Mouse (Mus musculus) erythroblast, adult 5-6 weeks (primary cell): ENCODE data around the gene Golt1b. TPM values are rescaled to one million over a fixed set of nuclear protein-coding genes. Genes with fewer than 3 reads are reported as not detected.
A peak's percentile ranks its signal among the peaks of the same experiment; 100 is the strongest.
"Not testable (repeated sequence)": the region's sequence is repeated elsewhere in the genome, so short reads cannot be mapped to it uniquely, and the experiment has no call there.

Experiments
- ATAC-seq: replicated peaks from 2 replicates; pipeline ENCODE4 v1.8.0; 2016; ENCODE audit warnings: moderate number of reproducible peaks, mild to moderate bottlenecking, moderate TSS enrichment, inconsistent platforms; ENCODE audit not compliant: poor library complexity, low FRiP score, severe bottlenecking
- total RNA-seq, 2 experiments: library from RNA; stranded (forward) in 1 of 2; stranded (reverse) in 1 of 2; fragments of 150-400 nt in 1 of 2; fragments of 200-764, 138-1000 nt in 1 of 2; gene quantifications; 2 replicates each; pipeline versions ENCODE4 v1.2.3 to v1.2.4; 2015 to 2017; ENCODE audit warnings: low replicate concordance in 2 of 2

Golt1b gene
- total RNA-seq (2015; ENCODE audit: low replicate concordance): 6.3 and 13.2 TPM in 2 replicates
- total RNA-seq (2017; ENCODE audit: low replicate concordance): 9.1 and 10.7 TPM in 2 replicates

DNA sequence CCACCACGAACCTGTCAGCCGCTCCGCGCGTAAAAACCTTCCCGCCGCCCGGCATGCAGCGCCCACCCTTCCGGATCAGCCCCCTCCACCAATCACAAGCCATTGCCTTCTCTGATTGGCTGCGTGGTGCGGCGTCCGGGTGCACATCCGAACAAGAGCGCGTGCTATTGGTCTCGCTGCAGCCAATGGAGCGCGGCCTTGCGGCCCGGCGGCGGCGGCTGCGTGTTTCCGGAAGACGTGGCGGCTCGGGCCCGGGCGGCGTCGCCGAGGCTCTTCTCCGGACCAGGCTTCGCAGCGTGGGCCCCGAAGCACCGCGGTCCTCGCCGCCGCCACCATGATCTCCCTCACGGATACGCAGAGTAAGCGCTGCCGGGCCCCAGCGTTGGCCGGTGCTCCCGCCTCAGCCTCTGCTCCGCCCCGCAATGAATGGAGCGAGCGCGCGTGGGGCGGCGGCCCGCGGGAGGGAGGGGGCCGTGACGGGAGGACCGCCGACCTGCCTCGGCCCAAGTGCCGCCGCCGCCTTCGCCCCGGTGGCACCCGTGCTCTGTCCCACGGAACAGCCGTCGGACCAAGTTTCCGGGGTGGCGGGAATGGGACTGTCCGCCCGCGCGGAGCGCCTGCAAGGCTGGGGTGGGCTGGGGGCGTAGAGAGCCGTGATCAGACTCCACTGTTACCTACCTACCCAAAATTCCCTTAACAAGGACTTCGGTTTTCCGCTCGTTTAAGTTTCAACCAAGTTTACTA is at the start of gene Golt1b, which contains the start of gene Recql:
Gene Golt1b (plus strand): TSS at position 211 of the 744 bp plus-strand sequence.
Gene Recql (minus strand): TSS at position 77 of the 744 bp plus-strand sequence.
- ATAC-seq: peak; percentile 98

GRCm38 (mm10) chr6:142338961-142339360 is 48.1 kb upstream of the Golt1b start:
- no peak for ATAC-seq

DNA sequence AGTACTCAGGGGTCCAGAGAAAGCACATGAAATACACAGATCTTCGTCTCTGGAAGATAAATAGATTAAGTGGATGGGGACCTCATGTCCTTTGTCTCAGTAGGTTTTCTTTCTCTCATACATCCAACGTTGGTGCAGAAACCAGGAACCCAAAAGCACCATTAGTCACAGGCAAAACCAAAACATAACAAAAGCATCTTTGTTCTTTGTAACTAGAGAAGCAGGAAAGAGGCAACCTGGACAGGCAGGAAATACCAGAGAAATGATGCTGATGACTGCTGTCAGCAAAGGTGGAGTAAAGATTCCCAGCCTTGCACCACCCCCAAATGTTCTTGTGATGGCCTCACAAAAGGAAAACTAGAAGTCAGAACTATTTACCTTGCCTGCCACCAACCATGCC is 47.4 kb upstream of the Golt1b start:
- no peak for ATAC-seq

GRCm38 (mm10) chr6:142343561-142343960 is 43.5 kb upstream of the Golt1b start:
- no peak for ATAC-seq

DNA sequence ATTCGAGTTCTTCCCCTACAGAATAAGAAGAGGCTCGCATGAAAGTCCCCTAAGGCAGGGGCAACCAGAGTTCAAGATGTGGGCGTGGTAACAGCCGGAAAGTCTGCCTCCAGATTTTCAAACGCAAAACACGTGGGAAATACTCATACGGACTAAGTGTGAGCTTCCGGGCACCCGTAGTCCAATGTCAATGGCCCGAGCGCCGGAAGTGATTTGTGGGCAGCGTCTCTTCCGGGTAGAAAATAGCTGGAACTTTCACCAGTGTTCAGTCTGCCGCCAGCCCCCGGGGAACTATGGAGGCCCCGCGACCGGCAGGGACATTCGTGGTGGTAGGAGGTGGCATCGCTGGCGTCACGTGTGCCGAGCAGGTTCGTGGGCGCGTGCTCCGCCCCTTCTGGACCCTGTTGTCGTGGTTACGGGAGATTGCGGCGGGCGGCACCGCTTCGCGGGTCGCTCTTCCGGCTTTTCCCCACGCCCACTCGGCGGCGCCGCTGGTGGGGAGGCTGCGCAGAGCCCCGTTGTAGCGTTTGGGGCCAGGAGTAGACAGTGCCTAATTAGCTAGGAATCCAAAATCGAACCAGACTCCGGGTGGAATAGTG is 41.5 kb upstream of the Golt1b start, which contains the start of gene Pyroxd1:
Gene Pyroxd1 (plus strand): TSS at position 215 of the 599 bp plus-strand sequence.
- peak; percentile 98 for ATAC-seq

- no peak for ATAC-seq
Measured at GRCm38 (mm10) chr6:142346181-142347110, 40.6 kb upstream of the Golt1b start.

DNA sequence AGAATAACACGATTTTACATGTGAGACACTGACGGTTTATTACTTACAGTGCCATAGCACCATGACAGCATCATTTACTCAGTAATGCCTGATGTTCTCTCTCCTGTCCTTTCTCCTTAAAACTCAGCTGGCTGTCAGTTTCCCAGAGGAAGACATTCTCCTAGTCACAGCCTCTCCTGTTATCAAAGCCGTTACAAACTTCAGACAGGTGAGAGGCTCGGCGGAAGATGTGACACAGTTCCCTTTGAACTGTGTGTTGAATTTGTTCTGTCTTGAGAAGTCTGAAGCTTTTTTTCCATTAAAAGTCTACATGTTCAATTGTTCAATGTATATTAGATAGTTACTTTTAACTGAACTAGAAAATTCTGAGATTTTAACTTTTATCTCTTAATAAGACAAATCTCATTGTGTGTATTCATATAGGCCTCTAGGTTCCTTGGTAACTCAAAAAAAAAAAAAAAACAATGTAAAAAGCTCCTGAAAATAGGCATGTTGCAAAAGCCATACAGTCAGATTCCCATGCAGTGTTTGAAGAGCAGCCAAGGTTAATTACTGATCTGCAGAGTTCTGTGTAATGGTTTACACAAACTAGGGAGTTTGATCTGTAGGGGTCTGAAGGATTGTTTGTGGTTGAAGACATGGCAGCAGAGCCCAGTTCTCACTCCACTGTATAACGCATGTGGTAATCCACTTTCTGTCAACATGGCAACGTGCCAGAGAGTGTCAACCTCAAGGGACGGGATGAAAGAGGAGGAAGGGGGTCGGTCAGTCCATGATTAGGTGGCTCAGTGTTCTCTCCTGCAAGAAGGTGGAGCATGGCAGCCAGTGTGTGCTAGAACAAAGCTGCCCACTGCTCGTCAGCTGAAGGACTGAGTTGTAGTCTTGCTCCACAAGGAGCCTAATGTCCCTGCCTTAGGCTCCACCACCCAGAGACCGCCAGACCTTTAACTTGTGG is 39.3 kb upstream of the Golt1b start:
- ATAC-seq: no peak

- not testable (repeated sequence) for ATAC-seq
Measured at GRCm38 (mm10) chr6:142352099-142352498, 34.9 kb upstream of the Golt1b start.

DNA sequence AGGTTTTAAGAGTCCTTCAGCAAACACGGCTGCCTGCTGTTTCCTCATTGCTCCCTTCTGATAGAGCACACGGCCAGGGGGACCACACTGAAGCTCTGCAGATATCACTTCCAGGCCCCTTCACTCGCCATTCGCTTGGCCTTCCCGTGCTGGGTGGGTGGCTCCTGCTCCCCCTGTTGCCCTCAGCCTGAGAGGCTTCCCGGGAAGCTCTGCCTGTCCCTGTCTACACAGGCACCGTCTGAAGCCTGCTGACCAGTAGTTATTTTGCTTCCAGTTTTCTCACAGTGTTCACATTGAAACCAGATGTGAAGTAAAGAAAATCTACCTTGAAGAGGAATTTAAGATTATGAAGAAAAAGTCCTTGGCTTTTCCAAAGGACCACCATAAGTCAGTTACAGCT is 29.9 kb upstream of the Golt1b start:
- no peak for ATAC-seq

DNA sequence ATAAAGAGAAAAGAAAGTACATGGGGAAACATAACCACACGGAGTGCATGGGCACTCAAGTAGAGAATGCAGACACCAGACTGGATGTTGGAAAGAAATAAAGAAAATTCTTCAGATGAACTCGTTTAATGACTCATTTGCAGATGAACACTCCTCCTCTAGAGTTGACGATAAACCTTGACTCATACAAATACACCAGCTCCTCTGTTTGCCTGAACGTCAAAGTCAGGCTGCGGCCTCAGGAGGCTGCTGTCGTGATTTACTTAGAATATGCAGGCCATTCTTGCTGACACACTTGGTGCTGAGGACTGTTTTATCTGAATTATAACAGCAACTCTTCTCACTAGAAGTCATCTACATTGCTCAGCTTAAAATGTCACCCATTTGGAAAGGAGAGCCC is 25.0 kb upstream of the Golt1b start:
- ATAC-seq: no peak

DNA sequence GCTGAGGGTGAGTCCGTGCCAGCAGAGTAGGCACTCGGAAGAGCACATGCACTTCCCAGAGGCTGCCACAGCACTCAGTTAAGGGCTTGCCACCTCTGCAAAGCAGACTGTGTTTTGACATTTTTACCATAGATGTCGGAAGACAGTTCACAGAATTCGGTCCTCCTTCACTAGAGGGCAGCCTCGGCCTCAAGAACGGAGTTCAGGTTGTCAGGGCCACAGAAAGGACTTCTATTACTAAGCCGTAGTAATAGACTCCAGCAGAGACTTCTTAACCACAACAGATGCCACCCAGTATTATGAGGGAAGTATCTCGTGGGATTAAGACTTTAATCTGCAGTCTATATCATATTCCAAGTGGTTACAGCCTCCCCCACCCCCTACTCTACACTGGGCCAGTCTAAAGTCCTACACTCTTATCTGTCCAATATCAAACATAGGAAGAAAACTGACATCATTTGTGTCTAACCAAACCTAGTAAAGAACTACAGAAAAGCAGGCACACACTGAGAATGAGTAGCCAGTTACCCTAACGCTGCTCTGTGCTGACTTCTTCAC is 23.9 kb upstream of the Golt1b start:
- ATAC-seq: no peak

DNA sequence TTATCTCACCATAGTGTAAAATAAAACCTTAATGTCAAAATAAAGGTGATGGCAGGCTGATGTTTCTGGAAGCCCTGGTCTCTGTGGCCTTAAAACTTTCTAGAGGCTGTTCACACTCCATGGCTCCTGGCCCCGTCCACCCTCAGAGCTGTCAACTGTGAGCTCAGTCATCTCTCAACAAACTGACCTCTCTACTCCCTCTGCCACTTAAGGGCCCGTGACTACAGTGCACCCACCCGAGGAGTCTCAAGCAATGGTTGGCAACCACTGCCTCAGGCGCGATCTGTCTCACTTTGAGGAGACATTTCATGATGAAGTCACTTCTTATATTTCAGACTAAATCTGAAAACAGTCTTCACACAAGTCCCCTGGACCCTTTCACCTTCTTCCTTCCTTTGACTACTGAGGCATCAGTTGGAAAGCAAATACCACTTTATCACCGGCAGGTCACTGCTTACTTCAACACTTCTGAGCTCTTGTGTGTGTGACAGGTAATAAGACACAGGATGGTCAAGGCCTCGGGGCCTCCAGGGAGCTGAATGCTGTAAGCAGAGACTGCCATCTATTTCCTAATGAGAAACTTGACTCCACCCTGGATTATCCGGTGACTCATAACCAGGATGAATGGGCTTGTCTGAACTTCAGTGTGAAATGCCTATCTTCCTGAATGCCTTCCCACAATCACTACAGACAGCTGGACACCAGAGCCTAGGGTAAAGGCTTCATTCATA is 21.1 kb upstream of the Golt1b start:
- no peak for ATAC-seq

- no peak for ATAC-seq
Measured at GRCm38 (mm10) chr6:142366473-142367018, 20.5 kb upstream of the Golt1b start.

GRCm38 (mm10) chr6:142367565-142367964 is 19.5 kb upstream of the Golt1b start:
- no peak for ATAC-seq

DNA sequence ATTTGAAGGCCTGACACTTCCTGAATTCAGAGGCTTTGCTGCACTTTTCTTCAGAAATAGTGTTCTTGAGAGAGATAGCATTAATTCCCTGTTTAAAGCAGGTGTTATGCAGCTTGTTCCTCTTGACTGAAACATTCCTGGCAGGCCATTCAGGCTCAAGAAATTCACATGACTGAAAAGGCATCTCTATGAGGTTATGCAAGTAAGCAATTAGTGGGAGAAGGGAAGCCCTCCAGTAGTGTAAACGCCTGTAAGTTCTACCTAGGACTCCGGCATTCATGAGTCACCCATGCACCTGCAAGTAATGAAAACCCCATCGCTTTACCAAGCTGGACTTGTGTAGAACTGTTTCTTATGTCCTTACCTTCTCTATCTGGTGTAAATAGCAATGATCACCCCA is 17.5 kb upstream of the Golt1b start:
- no peak for ATAC-seq

- no peak for ATAC-seq
Measured at GRCm38 (mm10) chr6:142377081-142377480, 9.9 kb upstream of the Golt1b start.

GRCm38 (mm10) chr6:142378576-142379330 is 8.3 kb upstream of the Golt1b start:
- ATAC-seq: no peak
